Mouse (Mus musculus) embryonic facial prominence, embryonic 15.5 days (tissue): Measurements from ENCODE around the gene Haus4. TPM values are rescaled to one million over a fixed set of nuclear protein-coding genes. Genes with fewer than 3 reads are reported as not detected.
A peak's percentile ranks its signal among the peaks of the same experiment; 100 is the strongest.

Source experiments
- ATAC-seq: fragments of 200-750 bp; cut with Nextera tagmentation; 2 replicates; pipeline ENCODE4 v1.8.0; 2017; ENCODE audit warnings: low read depth, moderate TSS enrichment; ENCODE audit not compliant: insufficient number of reproducible peaks, low FRiP score, low TSS enrichment
- H3K27ac ChIP-seq: fragments of 300-500 bp; sonication (generic); replicated peaks from 2 replicates; pipeline ENCODE4 v1.5.1; 2015; ENCODE audit warnings: mild to moderate bottlenecking, inconsistent platforms
- H3K27me3 ChIP-seq: fragments of 300-500 bp; sonication (generic); 2 replicates; pipeline ENCODE4 v1.6.1; 2015; ENCODE audit warnings: inconsistent platforms
- H3K36me3 ChIP-seq: fragments of 300-500 bp; sonication (generic); 2 replicates; pipeline ENCODE4 v1.6.1; 2015; ENCODE audit warnings: mild to moderate bottlenecking, inconsistent platforms
- H3K4me1 ChIP-seq: fragments of 300-500 bp; sonication (generic); 2 replicates; pipeline ENCODE4 v1.6.1; 2015; ENCODE audit warnings: inconsistent platforms
- H3K4me2 ChIP-seq: fragments of 300-500 bp; sonication (generic); replicated peaks from 2 replicates; pipeline ENCODE4 v1.6.1; 2015; ENCODE audit warnings: mild to moderate bottlenecking, inconsistent platforms
- H3K4me3 ChIP-seq: fragments of 300-500 bp; sonication (generic); replicated peaks from 2 replicates; pipeline ENCODE4 v1.5.1; 2015; ENCODE audit warnings: mild to moderate bottlenecking, inconsistent platforms
- H3K9ac ChIP-seq: fragments of 300-500 bp; sonication (generic); 2 replicates; pipeline ENCODE4 v1.6.1; 2015; ENCODE audit warnings: inconsistent platforms
- H3K9me3 ChIP-seq: fragments of 300-500 bp; sonication (generic); replicated peaks from 2 replicates; pipeline ENCODE4 v1.6.1; 2016; ENCODE audit warnings: inconsistent platforms
- WGBS: fragments of 180-500 bp; shearing (Covaris S2); methylation state at CpG from one replicate; pipeline ENCODE4 v1.1.7; 2015; 5-methylcytosine and 5-hydroxymethylcytosine counted together
- polyA plus RNA-seq: library from polyadenylated mRNA; unstranded; fragments of >200 nt; fragmentation: Nextera tagmentation; extraction: Ambion mirVana; gene quantifications from 2 replicates; pipeline ENCODE4 v1.2.1, GENCODE M21; 2015

The Haus4 gene
- polyA plus RNA-seq = 49.8 and 52.3 TPM in 2 replicates

GRCm38 (mm10) chr14:54553975-54554769, at the start of gene Haus4:
Gene Haus4 (minus strand): TSS chr14:54554616.
- H3K4me2 ChIP-seq = peak within 1 kb of the TSS; percentile 93
- H3K36me3 ChIP-seq = peaks cover 13% of the 10 kb centered on the region
- no peaks in the 10 kb centered on the region for H3K27me3 ChIP-seq
- peak within 1 kb of the TSS; percentile 91 for H3K27ac ChIP-seq
- H3K4me3 ChIP-seq = peak within 1 kb of the TSS; percentile 66
- H3K4me1 ChIP-seq = peaks cover 12% of the 10 kb centered on the region
- no peaks in the 10 kb centered on the region for H3K9me3 ChIP-seq
- ATAC-seq = peak; percentile 93
- H3K9ac ChIP-seq = peak within 1 kb of the TSS; percentile 77
- WGBS = under 1% methylated on average over 76 of the region's 76 CpGs

DNA sequence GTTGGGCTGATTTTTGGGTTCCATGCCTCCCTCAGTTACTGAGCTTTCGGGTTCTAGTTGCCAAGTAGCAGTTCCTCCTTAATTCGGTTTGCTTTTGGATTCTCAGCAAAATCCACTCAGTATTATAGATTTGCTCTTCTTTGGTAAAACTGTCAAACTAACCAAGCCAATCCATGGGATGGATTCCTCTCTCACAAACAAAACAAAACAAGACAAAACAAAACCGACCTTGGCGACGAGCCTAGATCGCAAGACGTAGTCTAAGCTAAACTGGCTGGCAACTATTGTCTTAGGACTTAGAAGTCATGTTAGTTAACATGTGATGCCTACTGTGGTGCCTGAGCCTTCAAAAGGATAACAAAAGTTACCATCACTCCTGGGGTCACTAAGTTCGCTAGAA, 49.3 kb upstream of the Haus4 start:
- peak overlapping the region; percentile 46 for H3K4me2 ChIP-seq
- 82% methylated on average over 8 of the region's 8 CpGs for WGBS
- H3K27me3 ChIP-seq = no peaks in the 10 kb centered on the region
- no peak for ATAC-seq
- peak overlapping the region; percentile 65 for H3K4me3 ChIP-seq
- peaks cover 8% of the 10 kb centered on the region; the same call in 1 of the 2 replicates for H3K36me3 ChIP-seq
- peak overlapping the region; percentile 96 for H3K27ac ChIP-seq
- no peak overlapping the region for H3K9ac ChIP-seq
- H3K9me3 ChIP-seq = no peaks in the 10 kb centered on the region
- H3K4me1 ChIP-seq = peaks cover 23% of the 10 kb centered on the region

- ATAC-seq = peak; percentile 100
- H3K4me2 ChIP-seq = peak overlapping the region; percentile 46
- H3K27me3 ChIP-seq = no peaks in the 10 kb centered on the region
- peak overlapping the region; percentile 65 for H3K4me3 ChIP-seq
- no peaks in the 10 kb centered on the region for H3K9me3 ChIP-seq
- H3K36me3 ChIP-seq = peaks cover 8% of the 10 kb centered on the region; the same call in 1 of the 2 replicates
- under 1% methylated on average over 46 of the region's 46 CpGs for WGBS
- peaks cover 23% of the 10 kb centered on the region for H3K4me1 ChIP-seq
- peak overlapping the region; percentile 54 for H3K9ac ChIP-seq
- peak overlapping the region; percentile 96 for H3K27ac ChIP-seq
Measured at GRCm38 (mm10) chr14:54603038-54603654, 48.7 kb upstream of the Haus4 start.

DNA sequence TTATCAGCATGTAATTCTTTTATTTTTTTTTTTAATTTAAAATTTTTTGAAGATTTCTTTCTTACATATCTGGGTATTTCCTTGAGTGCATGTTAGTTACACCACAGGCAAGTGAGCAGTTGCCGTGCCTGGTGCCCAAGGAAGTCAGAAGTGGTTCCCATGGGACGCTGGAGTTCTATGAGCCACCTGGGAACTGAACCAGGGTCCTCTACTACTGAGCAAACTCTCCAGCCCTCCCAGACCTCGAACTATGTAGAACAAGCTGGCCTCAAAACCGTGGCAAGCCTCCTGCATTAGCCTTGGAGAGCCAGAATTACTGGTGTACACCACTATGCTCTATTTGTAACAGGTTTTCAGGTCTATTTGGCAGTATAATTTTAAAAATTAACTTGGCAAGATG, 48.2 kb upstream of the Haus4 start:
- Histone ChIP-seq H3K36me3 (peaks cover 8% of the 10 kb centered on the region; the same call in 1 of the 2 replicates), H3K9me3 (no peaks in the 10 kb centered on the region), H3K4me2 (peak overlapping the region; percentile 46), H3K4me3 (peak overlapping the region; percentile 65), H3K27me3 (no peaks in the 10 kb centered on the region), H3K9ac (0 out of 2 replicates have a peak overlapping the region, but pooled peaks have one; percentile 54), H3K27ac (peak overlapping the region; percentile 96), H3K4me1 (peaks cover 23% of the 10 kb centered on the region)
- 33% methylated on average over 4 of the region's 4 CpGs for WGBS
- no peak for ATAC-seq

GRCm38 (mm10) chr14:54601601-54602000, 47.2 kb upstream of the Haus4 start:
- 51% methylated on average over 2 of the region's 2 CpGs for WGBS

DNA sequence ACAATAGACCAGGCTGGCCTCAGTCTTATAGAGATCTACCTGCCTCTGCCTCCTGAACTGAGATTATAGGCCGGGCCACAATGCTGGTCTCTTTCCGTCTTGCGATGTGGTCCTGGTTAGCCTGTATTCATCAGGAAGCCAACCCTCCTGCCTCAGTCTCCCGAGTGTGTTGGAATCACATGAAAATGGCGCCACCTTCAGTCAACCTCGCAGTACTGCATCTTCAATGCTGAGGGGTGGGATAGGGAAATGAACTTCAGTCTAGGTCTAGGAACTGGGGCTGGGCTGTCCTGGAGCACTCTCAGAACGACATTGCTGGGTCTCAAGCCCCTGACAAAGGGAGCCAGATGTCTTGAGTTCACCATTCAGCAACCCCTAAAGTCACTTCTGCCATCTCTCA, 42.7 kb upstream of the Haus4 start:
- Histone ChIP-seq H3K9ac (no peak overlapping the region), H3K4me1 (0 out of 2 replicates have a peak, but pooled peaks cover under 1% of the 10 kb centered on the region), H3K36me3 (peaks cover 16% of the 10 kb centered on the region; the same call in 1 of the 2 replicates), H3K27me3 (no peaks in the 10 kb centered on the region), H3K4me3 (no peak overlapping the region), H3K9me3 (no peaks in the 10 kb centered on the region), H3K4me2 (no peak overlapping the region), H3K27ac (no peak overlapping the region)
- ATAC-seq = no peak
- 81% methylated on average over 7 of the region's 7 CpGs for WGBS

More at GRCm38 (mm10) chr14:54601601-54602000, 47.2 kb upstream of the Haus4 start:
- Histone ChIP-seq H3K9ac (no peak overlapping the region), H3K4me2 (no peak overlapping the region), H3K27ac (no peak overlapping the region), H3K9me3 (no peaks in the 10 kb centered on the region), H3K36me3 (peaks cover 8% of the 10 kb centered on the region; the same call in 1 of the 2 replicates), H3K4me1 (peaks cover 23% of the 10 kb centered on the region), H3K4me3 (no peak overlapping the region), H3K27me3 (no peaks in the 10 kb centered on the region)
- ATAC-seq = no peak

GRCm38 (mm10) chr14:54594631-54595414, 40.4 kb upstream of the Haus4 start:
- H3K4me2 ChIP-seq = no peak overlapping the region
- no peak overlapping the region for H3K9ac ChIP-seq
- 73% methylated on average over 28 of the region's 28 CpGs for WGBS
- H3K9me3 ChIP-seq = no peaks in the 10 kb centered on the region
- no peak overlapping the region for H3K4me3 ChIP-seq
- peaks cover 16% of the 10 kb centered on the region; the same call in 1 of the 2 replicates for H3K36me3 ChIP-seq
- H3K27ac ChIP-seq = no peak overlapping the region
- no peaks in the 10 kb centered on the region for H3K4me1 ChIP-seq
- ATAC-seq = peak; percentile 19; the same call in 1 of the 2 replicates
- no peaks in the 10 kb centered on the region for H3K27me3 ChIP-seq

DNA sequence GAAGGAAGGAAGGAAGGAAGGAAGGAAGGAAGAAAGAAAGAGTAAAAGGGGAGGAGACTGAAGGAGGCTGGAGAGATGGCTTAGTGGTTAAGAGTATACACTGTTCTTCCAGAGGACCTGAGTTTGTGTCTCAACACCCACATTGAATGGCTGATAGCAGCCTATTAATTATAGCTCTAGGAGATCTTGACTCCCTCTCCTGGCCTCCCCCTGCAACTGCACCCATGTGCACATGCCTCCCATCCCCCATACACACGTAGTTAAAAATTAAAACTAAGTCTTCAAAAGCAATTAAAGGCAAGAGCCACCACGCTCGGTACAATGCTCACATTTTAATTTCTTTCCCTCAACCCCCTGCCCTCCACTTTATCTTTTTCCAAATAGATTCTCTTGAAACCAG, 39.6 kb upstream of the Haus4 start:
- Histone ChIP-seq H3K36me3 (peaks cover 10% of the 10 kb centered on the region; the same call in 1 of the 2 replicates), H3K9me3 (no peaks in the 10 kb centered on the region), H3K27ac (no peak overlapping the region), H3K27me3 (no peaks in the 10 kb centered on the region), H3K4me3 (no peak overlapping the region), H3K4me2 (no peak overlapping the region), H3K9ac (no peak overlapping the region), H3K4me1 (no peaks in the 10 kb centered on the region)
- no peak for ATAC-seq
- 90% methylated on average over 3 of the region's 3 CpGs for WGBS

GRCm38 (mm10) chr14:54592319-54592934, 38.0 kb upstream of the Haus4 start:
- WGBS = 76% methylated on average over 10 of the region's 10 CpGs
- Histone ChIP-seq H3K9me3 (no peaks in the 10 kb centered on the region), H3K9ac (no peak overlapping the region), H3K4me1 (no peaks in the 10 kb centered on the region), H3K27ac (no peak overlapping the region), H3K4me2 (no peak overlapping the region), H3K36me3 (0 out of 2 replicates have a peak, but pooled peaks cover 8% of the 10 kb centered on the region), H3K4me3 (no peak overlapping the region), H3K27me3 (no peaks in the 10 kb centered on the region)
- ATAC-seq = no peak

DNA sequence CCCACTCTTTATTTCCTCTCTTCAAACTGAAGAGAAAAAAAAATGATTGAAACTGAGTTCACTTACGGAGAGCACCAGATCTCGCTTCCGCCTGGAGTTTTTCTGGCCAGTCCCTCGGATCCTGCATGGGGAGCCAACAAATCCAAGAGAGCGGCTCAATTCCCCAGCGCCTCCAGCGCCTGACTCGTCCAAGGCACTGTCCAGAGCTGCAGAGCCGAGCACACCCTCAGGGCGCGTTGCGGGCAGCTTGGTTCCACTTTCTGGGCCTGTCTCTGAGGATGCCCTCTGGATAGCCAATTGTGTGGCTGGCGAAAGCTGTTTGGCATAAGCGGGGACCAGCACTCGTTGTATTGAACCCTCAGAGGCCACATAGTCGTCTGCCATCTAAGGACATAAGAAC, 36.6 kb upstream of the Haus4 start:
- Histone ChIP-seq H3K4me3 (no peak overlapping the region), H3K27ac (no peak overlapping the region), H3K9ac (no peak overlapping the region), H3K36me3 (0 out of 2 replicates have a peak, but pooled peaks cover 8% of the 10 kb centered on the region), H3K4me2 (no peak overlapping the region), H3K9me3 (no peaks in the 10 kb centered on the region), H3K4me1 (no peaks in the 10 kb centered on the region), H3K27me3 (no peaks in the 10 kb centered on the region)
- WGBS = 88% methylated on average over 16 of the region's 16 CpGs
- ATAC-seq = no peak
